Mouse (Mus musculus) cortical plate, adult 2 months (tissue): ENCODE measurements around the gene Lrrc15.

ENCODE experiments used
- CTCF ChIP-seq: fragments of 200-500 bp; IDR thresholded peaks from 2 replicates; pipeline ENCODE4 v1.5.1; 2011; ENCODE audit warnings: mild to moderate bottlenecking, control low read depth, low read length; ENCODE audit not compliant: insufficient read depth; ENCODE audit errors: extremely low read depth
- POLR2A ChIP-seq: fragments of 200-500 bp; IDR thresholded peaks from 2 replicates; pipeline ENCODE4 v1.6.1; 2011; ENCODE audit warnings: mild to moderate bottlenecking, low read length, control low read depth; ENCODE audit not compliant: insufficient read depth; ENCODE audit errors: extremely low read depth

GRCm38 (mm10) chr16:30234636-30235546, 48.2 kb downstream of the Lrrc15 start:
- TF ChIP-seq POLR2A = no peak
- no peak for TF ChIP-seq CTCF
